Mouse (Mus musculus) heart, postnatal 0 days (tissue): ENCODE measurements around the gene Ccnl2.

Experiments used
- CTCF ChIP-seq: IDR thresholded peaks from 2 replicates; pipeline ENCODE4 v1.5.1; 2016; ENCODE audit warnings: antibody characterized with exemption, control low read depth, low read depth
- EP300 ChIP-seq: IDR thresholded peaks from 2 replicates; pipeline ENCODE4 v1.6.1; 2016; ENCODE audit warnings: antibody characterized with exemption, low read depth

DNA sequence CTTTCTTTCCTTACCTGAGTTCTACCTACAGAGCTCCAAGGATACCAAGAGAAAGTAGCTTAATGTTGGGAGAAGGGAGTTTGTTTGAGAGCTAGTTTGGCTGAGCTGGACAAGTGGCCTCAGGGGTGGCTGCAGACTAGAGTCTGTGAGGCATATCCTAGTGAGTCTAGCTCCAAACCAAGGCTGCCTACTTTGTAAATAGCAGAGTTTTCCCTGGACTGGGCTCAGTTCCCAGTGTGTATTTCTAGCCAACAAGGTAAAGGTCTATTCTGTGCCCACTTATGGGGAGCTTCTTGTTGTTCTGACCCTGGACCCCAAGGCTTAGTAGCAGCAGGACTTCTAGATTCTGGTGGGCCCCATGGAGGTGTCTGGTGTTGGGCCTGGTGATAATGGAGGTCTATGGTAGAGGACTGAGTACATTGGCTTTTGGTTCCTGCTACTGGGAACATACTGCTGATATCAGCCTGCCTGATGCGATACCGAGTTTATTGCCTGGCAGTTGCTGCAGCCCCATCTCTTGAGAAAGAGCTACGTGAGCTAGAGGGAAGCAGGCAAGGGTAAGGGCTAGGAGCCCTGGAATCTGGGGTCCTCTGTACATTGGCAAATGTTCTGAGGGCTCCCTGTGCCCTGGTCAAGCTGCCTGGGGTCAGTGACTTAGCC is 37.6 kb downstream of the Ccnl2 start:
- TF ChIP-seq CTCF, result no peak
- TF ChIP-seq EP300, result no peak
